Mouse (Mus musculus): ENCODE measurements at regions not wholly inside any gene's neighbourhood (a gene's known extent, or its start where the extent isn't known, plus 50 kb on each side); places are given as distances from the start of the nearest gene placed in this dataset.

DNA sequence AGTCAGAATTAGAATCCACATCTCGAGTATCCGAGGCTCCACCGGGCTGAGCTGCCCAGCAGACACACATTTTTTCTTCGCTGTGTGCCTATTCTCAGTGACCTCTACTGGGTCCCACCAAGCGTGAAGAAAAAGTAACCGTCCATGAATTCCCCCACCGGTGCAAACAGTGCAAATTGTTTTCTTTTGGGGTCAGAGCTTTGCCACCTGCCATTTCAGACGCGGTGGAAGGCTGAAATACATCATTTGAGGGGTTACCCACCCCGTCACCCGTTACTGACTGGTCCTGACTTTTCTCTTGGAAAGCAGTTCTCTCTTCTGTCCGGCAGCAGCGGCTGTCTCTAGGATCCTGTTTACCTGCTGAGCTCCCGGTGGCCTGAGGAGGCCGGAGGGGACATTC lies 105.7 kb downstream of the Gpat3 start:
- TF ChIP-seq CTCF (IDR thresholded peaks at IDR 0.05; ENCODE audit: insufficient read depth, low read depth, low read length) (no peak), POLR2A (IDR thresholded peaks at IDR 0.05; ENCODE audit: insufficient read depth, low read depth, low read length) (no peak)
- no peaks in the 10 kb centered on the region for H3K4me1 ChIP-seq (ENCODE audit: control insufficient read depth, insufficient read depth, low read length)
- H3K4me3 ChIP-seq (ENCODE audit: insufficient read depth, low read depth, low read length) = no peak overlapping the region
- 50% methylated on average over 15 of the region's 15 CpGs for WGBS
- no peak overlapping the region for H3K27ac ChIP-seq (ENCODE audit: insufficient read depth, low read depth, low read length)

Measured in olfactory bulb, adult 2 months (tissue).